23 mouse cellular contexts compared by ENCODE assay signal in the genomic region with DNA sequence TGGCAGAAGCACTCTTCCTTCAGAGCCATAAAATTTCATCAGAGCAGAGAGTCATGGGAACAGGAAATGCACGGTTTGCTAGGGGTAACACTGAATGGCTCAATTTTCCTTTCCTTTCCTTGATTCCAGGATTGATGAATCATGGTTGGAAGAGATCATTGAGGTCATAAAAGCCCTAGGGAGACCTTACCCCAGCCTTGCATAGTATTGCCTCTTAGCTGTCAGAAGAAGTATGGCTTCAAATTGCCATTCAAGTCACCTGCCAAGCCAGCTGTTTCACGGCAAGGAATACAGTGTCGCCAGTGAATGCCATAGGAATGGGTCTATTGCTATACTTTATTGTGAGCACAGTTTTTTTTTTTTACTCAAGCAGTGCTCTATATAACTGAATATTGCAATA.
A peak's percentile ranks its signal among the peaks of the same experiment; 100 is the strongest.
DNase-seq lines count a peak whose midpoint lies in the region; TF ChIP-seq lines count a peak whose summit lies in the region.
"Had no signal": no experiment of that assay in that cellular context is flagged by ENCODE, and none has a peak within 500 bp of the region (broad histone marks: within the 10 kb centered on the region; RNA-seq: fewer than 3 reads in every experiment).

No protein-coding gene starts in this region.

- no peak for TF ChIP-seq POLR2A in myocyte (IDR thresholded peaks at IDR 0.05; ENCODE audit: insufficient read length, low read depth)

- H3K4me2 ChIP-seq in myocyte (ENCODE audit: low read depth), result no peak overlapping the region
- H3K4me2 ChIP-seq: heart, embryonic 12.5 days; heart, embryonic 15.5 days; hindbrain, embryonic 12.5 days had no signal

- H3K79me2 ChIP-seq in myocyte (ENCODE audit: control insufficient read depth, insufficient read depth), result no peaks in the 10 kb centered on the region

- H3K36me3 ChIP-seq in myocyte (ENCODE audit: control insufficient read depth, insufficient read depth), result no peaks in the 10 kb centered on the region
- H3K36me3 ChIP-seq: heart, embryonic 12.5 days; heart, embryonic 15.5 days; hindbrain, embryonic 12.5 days had no signal

- H3K4me3 ChIP-seq in myocyte, result no peak overlapping the region
- H3K4me3 ChIP-seq: heart, adult 2 months; heart, embryonic 12.5 days; heart, embryonic 15.5 days; hindbrain, embryonic 12.5 days had no signal

- DNase-seq in gastrocnemius, adult 18-20 months (ENCODE audit: low spot score), result peak; percentile 35
- DNase-seq in gastrocnemius, postnatal 36 days, result no peak
- peak; percentile 21 for DNase-seq in 3134 (ENCODE audit: extremely low read depth, insufficient read length, low spot score)
- DNase-seq in NIH3T3 (ENCODE audit: low read depth), result peak; percentile 63
- DNase-seq in spleen, postnatal 14 days (ENCODE audit: low spot score in 2 of 2), result no peak
- DNase-seq in thymus, postnatal 0 days (ENCODE audit: low spot score), result no peak
- DNase-seq in right cerebral cortex, postnatal 36 days (ENCODE audit: low spot score in 2 of 2), result no peak
- DNase-seq: adrenal gland, adult 2 months; adrenal gland, postnatal 14 days; cerebellum, adult 11 months; cerebellum, adult 2 months; cerebellum, postnatal 10 days; cerebellum, postnatal 36 days; forebrain, postnatal 0 days; gastrocnemius, postnatal 25 days; heart, adult 2 months; heart, postnatal 10 days; kidney, adult 18-20 months had no signal

- intact Hi-C loops in gastrocnemius, postnatal 36 days (cut with DNase I), result no loop called here

- H3ac ChIP-seq in myocyte (ENCODE audit: control insufficient read depth, insufficient read length), result no peak overlapping the region

- H3K27me3 ChIP-seq in myocyte (ENCODE audit: control insufficient read depth, insufficient read depth, insufficient read length), result no peaks in the 10 kb centered on the region
- H3K27me3 ChIP-seq: heart, embryonic 12.5 days; heart, embryonic 15.5 days; hindbrain, embryonic 12.5 days; Patski had no signal

TF ChIP-seq in myocyte, 11 proteins besides CTCF, POLR2A, EP300 and RAD21:
- TF ChIP-seq MYOG (IDR thresholded peaks at IDR 0.05; ENCODE audit: control insufficient read depth in 1 of 3, insufficient read depth in 1 of 3, insufficient read length in 2 of 3, low read depth in 2 of 3), result no peak
- TF ChIP-seq MYOD1 (IDR thresholded peaks at IDR 0.05; ENCODE audit: control insufficient read depth in 1 of 3, insufficient read length in 2 of 3, low read depth in 2 of 3), result no peak
- TF ChIP-seq TCF3 (IDR thresholded peaks at IDR 0.05; ENCODE audit: insufficient read length, low read depth), result no peak
- peak; percentile 59; the same call in 1 of the 2 replicates for TF ChIP-seq CEBPB (IDR thresholded peaks at IDR 0.05; ENCODE audit: insufficient read depth, poor library complexity, severe bottlenecking)
TF ChIP-seq in myocyte: peak in this region for 1.

Comparison
In these comparisons a context has a peak if more than half of its experiments do, and no peak if none do; other contexts are left out.
1. DNase-seq: peak in gastrocnemius, adult 18-20 months (single experiment), 3134 (single experiment) and NIH3T3 (single experiment); none in gastrocnemius, postnatal 36 days (0 of 2), spleen, postnatal 14 days (0 of 2), thymus, postnatal 0 days (single experiment) and right cerebral cortex, postnatal 36 days (0 of 2).